Mouse (Mus musculus) liver, embryonic 14.5 days (tissue): Measurements from ENCODE around the gene Plekhg3.

Source experiments
- CTCF ChIP-seq: IDR thresholded peaks from 2 replicates; pipeline ENCODE4 v1.5.1; 2016; ENCODE audit warnings: antibody characterized with exemption, low read depth, control low read depth
- EP300 ChIP-seq: IDR thresholded peaks from 2 replicates; pipeline ENCODE4 v1.6.1; 2016; ENCODE audit warnings: antibody characterized with exemption, low read depth

- TF ChIP-seq CTCF: no peak
- TF ChIP-seq EP300: no peak
Measured at GRCm38 (mm10) chr12:76566284-76566683, 35.6 kb downstream of the Plekhg3 start.
